Mouse (Mus musculus) cerebellum, adult 11 months (tissue): ENCODE results near the gene Prpf40a.

Experiments used
- DNase-seq: peaks from one replicate; pipeline ENCODE4 v3.0.0; 2022

Prpf40a gene

DNA sequence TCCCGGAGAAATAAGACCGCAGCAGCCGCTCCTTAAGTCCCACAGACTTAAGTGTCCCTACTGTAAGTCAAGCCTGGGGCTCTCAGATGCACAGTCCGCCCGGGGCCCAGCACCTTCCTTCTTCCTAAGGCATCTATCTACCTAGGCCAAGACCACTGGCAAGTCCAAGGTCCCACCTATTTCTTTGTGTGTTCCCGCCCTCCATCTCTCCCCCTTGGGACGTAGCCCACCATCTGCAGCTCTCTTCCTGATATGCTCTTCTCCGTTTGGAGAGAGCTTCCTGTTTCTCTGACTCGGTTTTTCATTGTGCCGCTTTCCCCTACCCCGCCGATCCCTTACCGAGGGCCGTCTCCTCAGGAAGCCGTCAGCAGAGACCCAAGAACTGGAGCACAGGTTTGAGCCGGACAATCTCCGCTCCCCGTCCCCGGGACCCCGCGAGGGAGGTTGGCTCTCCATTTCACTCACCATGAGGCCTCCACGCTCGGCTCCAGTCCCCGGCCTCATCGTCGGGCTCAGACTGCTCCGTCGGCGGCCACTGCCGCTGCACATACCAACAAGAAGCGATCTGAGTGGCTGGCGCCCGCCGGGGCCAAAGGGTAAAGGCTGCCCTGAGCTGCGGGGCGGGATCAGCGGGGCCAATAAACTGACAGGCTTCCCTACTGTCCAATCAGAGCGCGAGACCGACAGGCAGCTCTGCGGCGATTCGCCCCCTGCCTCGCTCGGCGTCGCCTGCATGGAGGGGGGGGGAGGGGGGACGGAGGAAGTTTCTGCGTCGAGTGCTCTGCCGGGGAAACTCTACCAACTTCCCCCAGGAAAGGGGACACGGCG is at the start of gene Prpf40a:
Gene Prpf40a (minus strand): TSS at position 601 of the 828 bp plus-strand sequence.
- DNase-seq: peak; percentile 99

DNA sequence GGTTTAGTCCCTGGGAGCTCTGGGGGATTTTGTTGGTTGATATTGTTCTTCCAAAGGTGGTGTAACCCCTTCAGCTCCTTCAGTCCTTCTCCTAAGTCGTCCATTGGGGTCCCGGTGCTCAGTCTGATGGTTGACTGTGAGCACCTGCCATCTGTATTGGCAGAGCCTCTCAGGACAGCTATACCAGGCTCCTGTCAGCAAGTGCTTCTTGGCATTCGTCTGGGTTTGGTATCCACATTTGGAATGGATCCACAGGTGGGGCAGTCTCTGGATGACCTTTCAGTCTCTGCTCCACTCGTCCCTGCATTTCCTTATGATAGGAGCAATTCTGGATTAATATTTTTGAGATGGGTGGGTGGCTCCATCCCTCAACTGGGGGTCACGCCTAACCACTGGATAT is 31.2 kb upstream of the Prpf40a start:
- DNase-seq: no peak

DNA sequence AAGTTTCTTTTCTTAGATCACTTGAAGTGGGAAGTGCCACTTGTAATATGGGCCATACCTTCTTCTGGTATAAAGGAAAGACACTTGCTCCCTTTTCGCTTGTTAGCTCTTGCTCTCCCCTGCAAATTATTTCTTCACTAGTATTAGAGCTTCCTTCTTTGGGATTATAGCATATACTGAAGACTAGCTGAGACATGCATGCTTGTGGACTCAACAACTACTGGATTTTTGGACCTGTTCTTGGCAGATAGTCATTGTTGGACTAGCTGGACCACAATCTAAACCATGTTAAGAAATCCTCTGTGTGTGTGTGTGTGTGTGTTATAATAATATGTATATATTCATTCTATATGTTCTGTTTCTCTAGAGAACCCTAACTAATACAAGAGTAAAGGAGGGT is 22.4 kb upstream of the Prpf40a start:
- DNase-seq: no peak

DNA sequence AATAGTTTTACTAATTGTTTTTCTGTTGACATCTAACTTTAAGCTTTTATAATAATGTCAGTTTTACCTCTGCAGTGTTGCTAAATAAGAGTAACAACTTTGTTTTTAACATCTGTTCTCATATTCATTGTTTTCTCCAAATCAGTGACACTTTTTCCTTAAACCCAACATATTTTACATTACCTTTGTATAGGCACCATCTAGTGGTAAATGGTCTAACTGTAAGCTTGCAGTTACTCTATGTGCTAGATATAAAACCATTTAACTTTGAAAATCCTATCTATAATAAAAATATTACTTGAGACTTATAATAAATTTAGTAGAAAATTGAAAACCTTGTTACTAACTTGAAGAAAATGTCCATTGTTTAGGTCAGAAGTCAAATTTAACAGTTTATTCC is 15.7 kb upstream of the Prpf40a start:
- DNase-seq: no peak

DNA sequence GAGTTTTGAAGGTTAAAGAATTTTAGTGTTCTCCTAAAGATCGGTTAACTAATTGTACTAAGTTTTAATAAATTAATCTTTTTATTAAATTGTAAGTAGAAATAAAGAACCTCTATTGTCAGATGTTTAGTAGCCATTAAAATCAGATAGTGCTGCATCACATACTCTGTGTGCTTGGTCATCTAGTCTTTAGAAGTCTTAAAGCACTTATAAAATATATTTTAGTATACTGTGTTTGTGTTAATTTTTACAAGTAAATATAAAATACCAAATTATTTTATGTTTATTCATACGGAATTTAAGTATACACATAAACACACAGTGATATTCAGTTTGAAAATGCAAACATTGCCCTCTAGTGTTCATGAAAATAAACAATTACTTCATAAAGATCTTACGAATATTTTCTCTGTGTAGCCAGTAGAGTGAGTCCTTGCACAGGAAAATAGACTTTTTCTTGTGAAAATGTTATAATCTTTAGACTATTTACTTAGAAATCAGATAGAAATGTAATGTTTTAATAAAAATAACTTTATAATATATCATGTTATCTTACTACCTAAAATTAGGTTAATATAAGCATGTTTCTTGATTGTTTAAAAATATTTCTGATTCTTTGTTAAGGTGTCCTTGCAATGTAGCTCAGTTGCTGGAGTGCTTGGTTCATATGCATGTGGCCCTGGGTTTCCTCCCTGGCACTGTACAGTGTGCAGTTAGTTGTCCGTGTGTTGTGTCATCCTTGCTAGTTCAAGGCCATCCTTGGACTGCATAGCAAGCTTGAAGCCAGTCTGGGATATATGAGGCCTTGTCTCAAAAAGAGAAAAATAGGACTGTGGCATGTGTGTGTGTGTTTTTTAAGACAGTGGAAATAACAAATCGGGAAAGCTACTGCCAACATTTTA is 13.5 kb upstream of the Prpf40a start:
- no peak for DNase-seq

DNA sequence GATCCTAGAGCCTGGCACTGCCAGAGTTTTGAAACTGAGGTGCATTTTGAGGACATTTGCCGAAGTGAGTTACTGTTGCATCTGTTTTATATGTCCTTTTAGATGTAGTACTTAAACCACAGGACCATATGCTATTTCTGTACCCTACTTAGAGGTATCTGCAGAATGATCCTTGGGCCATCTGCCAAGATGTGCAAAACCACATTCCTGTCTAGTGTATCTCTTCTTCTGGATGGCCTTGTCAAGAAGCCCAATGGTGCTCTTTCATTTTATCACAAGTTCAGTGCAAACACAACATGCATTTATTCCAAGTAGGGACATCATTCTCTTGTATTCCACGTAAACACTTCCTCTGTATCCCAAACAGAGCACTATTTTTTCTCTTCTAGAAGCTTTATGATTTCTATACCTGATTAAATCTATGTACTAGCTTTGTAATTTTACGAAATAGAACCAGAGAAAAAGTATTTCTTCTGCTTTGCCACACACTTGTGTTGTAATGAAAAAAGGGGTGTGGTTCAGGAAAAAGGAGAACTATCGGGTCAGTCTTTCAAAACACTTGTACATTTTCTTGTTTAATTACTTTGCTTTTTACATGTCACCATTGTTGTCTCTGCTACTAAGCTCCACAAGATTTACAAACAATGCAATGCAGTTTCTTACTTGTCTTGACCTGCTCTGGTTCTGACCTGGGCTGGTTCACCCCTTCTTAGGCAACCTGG is 9.2 kb upstream of the Prpf40a start:
- DNase-seq: no peak

DNA sequence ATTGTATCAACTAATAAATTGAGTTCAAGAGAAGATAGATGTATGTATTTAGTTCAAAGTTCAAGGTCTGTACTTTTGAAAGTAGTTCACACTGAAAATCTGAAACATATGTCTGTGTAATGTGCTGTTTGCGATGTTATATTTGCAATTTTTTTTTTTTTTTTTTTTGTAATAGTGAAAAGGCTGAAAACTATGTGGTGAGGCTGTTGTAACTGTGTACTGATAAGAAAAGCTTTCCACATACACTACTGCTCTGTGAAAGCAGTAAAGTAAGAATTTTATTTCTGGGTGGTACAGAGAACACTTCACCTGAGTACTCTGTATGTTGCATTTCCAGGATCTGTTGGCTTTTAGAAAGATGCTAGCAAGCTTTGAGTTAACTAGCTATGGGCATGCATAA is 8.1 kb upstream of the Prpf40a start:
- no peak for DNase-seq

DNA sequence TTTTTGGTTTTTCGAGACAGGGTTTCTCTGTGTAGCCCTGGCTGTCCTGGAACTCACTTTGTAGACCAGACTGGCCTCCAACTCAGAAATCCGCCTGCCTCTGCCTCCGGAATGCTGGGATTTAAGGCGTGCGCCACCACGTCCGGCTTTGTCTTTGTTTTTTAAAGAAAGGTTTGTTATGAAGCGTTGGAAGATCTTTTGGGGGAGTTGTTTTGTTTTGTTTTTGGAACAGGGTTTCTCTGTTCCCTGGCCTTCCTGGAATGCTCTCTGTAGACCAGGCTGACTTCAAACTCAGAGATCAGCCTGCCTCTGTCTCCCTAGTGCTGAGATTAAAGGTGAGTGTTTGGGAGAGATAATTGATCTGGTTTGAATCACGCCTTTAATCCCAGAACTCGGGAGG is 5.3 kb upstream of the Prpf40a start:
- no peak for DNase-seq

DNA sequence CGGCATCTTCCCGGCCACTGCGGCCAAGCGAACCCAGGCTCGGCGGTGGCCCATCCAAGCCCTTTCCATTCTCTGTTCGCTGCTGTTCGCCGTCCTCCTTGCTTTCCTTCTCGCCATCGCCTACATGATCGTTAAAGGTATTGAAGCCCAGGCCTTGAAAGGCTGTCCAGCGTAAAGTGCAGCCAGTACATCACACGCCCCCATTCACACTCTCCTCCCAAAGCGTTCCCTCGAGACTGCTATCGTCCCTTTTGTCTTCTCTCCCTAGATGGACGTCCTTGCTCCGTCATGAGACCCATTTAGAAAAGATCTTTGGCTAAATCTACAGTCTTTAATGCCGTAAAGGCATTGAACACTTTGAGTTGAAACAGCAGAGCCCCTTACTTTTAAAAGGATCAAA is 1.3 kb upstream of the Prpf40a start:
- no peak for DNase-seq

DNA sequence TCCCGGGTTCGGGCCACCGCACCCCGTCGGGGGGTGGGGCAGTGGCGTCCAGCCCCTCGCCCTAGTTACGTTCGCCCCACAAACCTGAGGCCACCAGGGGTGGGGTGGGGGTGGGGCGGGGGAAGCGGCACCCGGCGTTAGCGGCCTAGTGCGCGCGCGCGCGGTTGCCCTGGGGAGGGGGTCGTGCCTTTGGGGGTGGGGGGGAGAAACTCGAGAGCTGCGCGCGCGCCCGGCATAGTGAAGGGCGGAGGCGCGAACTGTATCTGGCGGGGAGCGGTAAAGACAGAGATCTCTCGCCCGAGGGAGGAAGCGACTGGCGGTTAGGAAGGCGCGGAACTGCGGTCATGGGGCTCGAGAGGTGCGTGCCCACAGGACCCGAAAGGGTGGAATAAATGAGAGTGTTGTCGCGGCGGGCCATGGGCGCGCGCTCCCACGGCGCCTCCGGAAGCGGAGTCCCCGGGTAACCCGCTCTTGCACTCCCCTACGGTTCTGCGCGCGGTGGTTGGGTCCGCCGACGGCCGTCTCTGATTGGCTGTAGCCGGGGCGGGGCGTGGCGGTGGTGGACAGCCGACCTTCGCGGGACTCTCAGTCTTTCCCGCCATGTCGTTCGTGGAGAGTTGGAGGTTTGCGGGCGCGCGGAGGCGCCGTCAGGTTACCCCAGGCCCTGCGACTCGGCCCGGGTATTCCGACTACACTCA is 588 bp upstream of the Prpf40a start, which contains the start of gene Arl6ip6:
Gene Arl6ip6 (plus strand): TSS at position 204 of the 698 bp plus-strand sequence.
- peak; percentile 97 for DNase-seq

DNA sequence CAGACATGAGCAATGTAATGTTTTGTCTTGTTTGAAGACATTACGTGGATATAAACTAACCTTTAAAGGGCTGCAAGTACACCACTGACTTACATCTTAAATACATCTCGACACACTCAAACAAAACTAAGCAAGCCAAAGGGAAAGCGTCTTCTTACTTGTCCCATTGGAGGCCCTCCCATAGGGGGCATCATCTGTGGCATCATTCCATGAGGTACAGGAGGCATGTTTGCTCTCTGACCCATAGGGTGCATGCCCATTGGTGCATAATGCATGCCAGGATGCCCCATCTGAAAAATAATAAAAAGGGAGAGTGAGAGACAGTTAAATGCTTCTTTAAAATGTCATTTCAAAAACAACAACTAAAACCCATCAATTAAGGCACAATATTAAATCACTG is 1.3 kb downstream of the Prpf40a start:
- DNase-seq: peak; percentile 13

DNA sequence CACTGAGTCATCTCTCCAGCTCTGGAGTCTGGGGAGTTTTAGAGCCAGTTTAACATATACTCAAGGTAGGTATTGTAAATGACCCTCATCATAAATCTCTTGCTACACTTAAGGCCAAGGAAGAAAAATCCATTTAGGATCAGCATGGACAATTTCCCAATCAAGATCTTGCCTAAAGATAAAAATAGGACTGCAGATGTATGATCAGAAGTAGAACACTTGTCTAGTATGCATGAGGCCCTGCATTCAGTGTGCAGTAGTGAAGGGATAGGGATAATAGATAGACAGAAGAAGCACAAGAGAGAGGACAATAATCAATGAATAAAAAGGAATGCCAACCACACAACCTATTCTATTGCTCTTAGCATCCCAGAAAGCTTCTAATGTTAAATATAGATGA is 11.2 kb downstream of the Prpf40a start:
- no peak for DNase-seq

DNA sequence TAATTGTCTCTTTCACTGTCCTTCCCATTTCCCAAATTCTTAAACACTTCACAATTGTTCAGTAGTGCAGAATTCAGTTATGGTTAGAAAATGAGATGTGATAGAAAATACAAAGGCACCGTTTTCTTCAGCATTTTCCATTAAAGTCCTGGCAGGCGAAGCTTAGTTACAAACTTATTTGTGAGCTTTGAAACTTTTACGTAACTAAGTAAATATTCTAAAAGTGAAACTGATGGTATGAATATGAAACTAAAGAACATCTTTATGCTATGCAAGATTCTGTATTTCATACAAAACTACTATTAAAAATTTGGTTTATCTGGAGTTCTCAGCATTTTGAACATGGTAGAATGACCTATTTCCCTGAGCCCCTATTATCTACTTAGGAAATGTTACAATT is 12.1 kb downstream of the Prpf40a start:
- DNase-seq: no peak

DNA sequence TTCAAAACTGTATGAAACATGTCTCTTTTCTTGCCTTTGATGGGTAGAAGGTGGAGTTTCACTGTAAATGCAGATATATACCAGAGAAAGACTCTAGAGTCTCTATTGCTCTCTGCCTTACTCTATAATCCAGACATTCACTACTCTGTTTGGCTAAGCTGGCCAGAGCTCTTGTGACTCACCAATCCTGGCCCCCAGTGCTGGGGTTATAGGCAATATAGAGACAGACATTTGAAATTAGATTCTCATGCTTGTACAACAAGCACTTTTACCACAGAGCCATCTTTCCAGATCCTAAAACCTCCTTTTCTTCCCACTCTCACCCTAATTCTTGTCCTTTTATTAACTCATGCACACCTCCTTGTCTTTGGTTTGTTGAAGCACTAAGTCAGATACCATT is 17.1 kb downstream of the Prpf40a start:
- no peak for DNase-seq

DNA sequence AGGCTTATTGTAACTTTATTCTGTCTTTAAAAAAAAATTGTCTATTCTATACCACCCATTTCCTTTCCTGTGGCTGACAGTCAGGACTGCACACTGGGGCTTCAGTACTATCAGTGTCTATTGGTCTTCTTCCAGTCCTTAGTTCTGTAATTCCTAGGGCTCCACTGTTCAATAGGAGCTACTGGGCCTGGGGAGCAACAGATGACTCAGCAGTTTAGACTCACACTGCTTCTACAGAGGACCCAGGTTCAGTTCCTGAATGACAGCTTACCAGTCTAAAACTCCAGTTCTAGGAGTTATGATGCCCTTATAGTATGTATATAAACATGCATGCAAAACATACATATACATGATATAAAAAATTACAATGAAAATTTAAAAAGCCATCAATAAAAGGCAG is 44.2 kb downstream of the Prpf40a start:
- DNase-seq: no peak

DNA sequence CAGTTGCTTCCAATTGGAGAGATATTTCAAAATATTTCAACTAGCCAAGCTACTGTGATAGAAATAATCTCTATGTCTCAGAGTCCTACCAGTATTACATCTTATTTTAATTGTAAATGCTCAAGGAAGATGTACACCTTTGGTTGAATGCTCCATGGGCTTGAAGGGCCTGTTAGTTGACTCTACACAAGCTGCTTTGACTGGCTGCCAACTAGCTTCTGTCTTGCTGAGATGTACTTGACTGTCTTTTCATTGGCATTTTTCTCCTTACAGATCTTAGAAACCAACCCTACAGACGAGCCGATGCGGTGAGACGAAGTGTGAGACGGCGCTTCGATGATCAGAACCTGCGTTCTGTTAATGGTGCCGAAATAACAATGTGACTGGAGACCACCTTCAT is 59.5 kb downstream of the Prpf40a start:
- DNase-seq: peak; percentile 19

DNA sequence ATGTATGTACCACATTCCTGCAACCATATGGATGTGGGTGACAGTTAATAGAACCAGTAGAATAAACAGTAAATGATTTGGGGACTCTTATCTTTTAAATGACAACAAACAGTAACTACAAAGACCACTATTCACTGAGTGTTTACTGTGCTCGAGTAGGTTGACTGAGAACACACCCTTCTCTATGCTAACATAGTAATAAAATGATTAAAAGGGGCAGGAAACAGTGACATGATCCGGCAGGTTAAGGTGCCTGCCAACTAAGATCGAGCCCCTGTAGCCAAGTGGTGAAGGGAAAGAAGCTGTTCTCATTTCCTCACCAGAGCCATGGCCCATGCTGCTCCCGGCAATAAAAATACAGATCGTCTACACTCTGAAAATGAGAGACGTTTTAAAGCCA is 62.0 kb downstream of the Prpf40a start:
- DNase-seq: no peak

DNA sequence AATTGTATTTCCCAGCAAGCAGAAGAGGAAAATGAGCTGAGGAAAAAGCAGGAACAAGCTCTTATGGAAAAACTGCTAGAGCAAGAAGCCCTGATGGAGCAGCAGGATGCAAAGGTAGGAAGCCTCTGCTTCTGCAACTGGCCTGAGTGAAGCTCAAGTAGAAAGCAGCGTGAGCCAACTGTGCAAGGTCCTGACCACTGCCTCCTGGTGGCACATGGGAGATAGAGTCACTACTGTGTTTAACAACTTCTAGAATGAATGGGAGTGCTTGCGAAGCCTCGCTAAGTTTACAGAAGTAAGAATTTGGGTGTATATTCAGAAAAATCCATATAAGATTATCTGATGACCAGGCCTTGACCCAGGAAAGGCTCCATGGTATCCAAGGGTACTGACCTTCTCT is 65.1 kb downstream of the Prpf40a start:
- DNase-seq: no peak

DNA sequence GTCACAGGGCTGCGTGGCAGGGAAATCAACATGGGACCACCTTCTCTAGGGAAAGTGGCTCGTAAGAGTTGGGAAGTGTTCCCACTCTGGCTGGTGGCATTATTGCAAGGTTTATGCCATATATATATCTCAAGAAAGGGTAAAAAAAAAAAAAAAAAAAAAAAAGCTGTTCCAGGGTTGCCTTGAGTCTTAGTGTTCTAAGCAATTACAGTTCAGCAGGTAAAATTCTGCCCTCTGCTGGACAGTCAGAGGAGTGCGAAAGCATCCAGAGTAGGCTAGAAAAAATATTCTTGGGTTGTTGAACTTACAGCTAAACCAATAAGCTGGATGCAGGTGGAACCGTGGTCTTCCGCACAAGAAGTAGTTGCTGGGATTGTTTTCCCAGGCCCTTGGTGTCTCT is 69.3 kb downstream of the Prpf40a start:
- DNase-seq: peak; percentile 19

DNA sequence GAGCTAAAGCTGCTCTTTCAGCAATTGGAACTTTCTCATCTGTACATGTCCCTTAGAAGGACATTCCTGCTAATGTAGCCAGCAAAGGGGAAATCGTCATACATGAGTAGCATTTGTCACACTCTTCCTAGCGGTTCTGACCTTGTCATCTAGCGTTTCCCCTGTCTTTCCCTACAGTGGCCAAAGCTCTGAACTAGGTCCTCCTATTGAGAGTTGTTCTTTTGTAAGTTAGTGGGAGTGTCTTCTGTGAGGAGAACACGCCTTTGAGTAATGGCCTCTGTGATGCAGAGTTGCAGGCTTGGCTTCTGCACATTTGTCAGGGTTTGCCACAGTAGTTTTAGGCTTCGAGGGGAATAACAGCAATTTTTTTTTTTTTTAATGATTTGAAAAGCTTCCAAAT is 82.5 kb downstream of the Prpf40a start:
- DNase-seq: no peak

DNA sequence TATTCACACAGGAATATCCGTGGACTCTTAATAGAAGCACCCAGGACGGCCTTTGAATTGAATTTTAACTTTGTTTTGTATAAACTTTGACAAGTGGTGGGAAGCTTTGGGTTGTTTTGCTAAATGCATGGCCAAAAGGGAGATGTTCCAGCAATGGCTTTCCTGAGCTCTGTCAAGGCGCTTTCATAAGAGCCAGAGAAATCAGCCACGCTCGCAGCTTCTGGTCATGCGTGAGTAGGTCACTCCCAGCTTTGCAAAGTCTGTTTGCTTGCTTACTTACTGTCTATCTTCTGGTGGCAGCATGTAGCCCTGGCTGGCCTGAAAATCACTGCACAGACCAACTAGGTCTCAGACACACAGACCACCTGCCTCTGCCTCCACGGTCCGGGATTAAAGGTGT is 84.6 kb downstream of the Prpf40a start:
- DNase-seq: no peak

DNA sequence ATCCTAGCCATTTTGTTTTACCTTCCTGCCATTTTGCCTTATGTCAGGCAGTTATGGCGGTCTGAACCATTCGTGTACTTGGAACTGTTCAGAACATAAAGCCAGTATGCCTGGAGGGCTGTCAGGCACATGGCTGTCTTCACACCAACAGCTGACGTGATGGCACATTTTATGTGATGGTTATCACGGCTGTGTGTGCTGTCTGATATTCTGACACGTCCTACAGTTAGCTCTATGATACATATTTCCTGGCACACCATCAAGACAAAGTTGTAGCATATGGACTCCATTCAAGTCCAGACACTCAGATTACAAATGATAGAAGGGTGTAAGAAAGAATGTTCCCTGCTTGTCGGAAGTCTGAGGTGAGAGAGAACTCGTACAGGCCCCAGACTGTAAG is 85.0 kb downstream of the Prpf40a start:
- no peak for DNase-seq

DNA sequence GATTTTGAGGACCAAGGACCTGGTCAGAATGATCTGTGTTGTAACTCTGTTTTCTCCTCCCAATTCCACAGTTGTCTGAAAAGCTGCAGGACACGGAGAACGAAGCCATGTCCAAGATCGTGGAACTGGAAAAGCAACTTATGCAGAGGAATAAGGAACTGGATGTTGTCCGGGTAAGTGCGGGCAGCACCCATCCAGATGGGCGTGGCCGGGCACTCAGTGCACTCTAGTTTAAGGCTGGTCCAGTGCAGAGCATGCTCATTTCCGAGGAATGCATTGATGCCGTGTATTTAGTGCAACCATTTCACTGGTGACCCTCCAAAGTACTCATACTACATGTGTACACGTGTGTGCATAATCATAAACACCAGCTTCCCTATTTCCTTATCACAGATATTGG is 85.7 kb downstream of the Prpf40a start:
- no peak for DNase-seq
